Mouse (Mus musculus): ENCODE results near the gene Olfr709-ps1. TPM values are rescaled to one million over a fixed set of nuclear protein-coding genes. Genes with fewer than 3 reads are reported as not detected.
"Not testable (repeated sequence)": the region's sequence is repeated elsewhere in the genome, so short reads cannot be mapped to it uniquely, and the experiment has no call there.

Olfr709-ps1 gene
- not detected in 2 replicates for polyA plus RNA-seq (2015; fragmentation: Nextera tagmentation; extraction: Ambion mirVana)

GRCm38 (mm10) chr7:106932119-106932518 is at the start of gene Olfr709-ps1:
Gene Olfr709-ps1 (minus strand): TSS chr7:106932219.
- Histone ChIP-seq H3K9me3 (ENCODE audit: low read length) (no peaks in the 10 kb centered on the region), H3K9ac (replicated peaks; ENCODE audit: low read depth) (no peak within 1 kb of the TSS), H3K4me2 (replicated peaks; ENCODE audit: low read depth, low read length) (no peak within 1 kb of the TSS), H3K4me3 (ENCODE audit: low read depth, low read length) (no peak within 1 kb of the TSS), H3K36me3 (ENCODE audit: insufficient read depth, low read length) (no peaks in the 10 kb centered on the region), H3K27ac (ENCODE audit: low read length) (no peak within 1 kb of the TSS), H3K4me1 (ENCODE audit: insufficient read depth, low read depth, low read length) (no peaks in the 10 kb centered on the region), H3K27me3 (replicated peaks; ENCODE audit: insufficient read depth, low read length) (no peaks in the 10 kb centered on the region)
- ATAC-seq, result no peak
- no peak for DNase-seq (ENCODE audit: low spot score)
- no peak for TF ChIP-seq EP300 (IDR thresholded peaks at IDR 0.05)
- no peak for TF ChIP-seq CTCF (IDR thresholded peaks at IDR 0.05)

DNA sequence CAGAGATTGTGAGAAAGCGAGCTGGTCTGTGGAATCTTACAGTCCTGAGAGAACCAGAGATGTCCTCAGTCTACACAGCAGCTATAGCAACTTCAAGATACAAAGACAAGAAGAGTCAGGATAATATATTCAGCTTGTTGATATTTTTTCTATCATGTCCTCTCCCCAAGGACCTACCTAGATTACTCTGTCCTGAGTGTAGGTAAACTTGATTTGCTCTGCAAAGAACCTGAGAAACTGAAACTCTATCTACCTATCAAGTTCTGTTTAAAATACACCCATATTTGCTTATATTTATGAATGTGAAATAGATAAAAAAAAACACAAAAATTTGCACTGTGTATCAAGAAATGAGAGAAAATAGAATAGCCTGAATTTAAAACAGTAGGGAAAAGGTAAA is 43.3 kb upstream of the Olfr709-ps1 start, which contains the start of gene Olfr711:
Gene Olfr711 (minus strand): TSS at position 101 of the 400 bp plus-strand sequence.
- H3K4me2 ChIP-seq (replicated peaks; ENCODE audit: low read depth, low read length), result no peak within 1 kb of the TSS
- WGBS, result 44% methylated on average over 1 of the region's 1 CpGs
- H3K4me1 ChIP-seq (ENCODE audit: insufficient read depth, low read depth, low read length), result no peaks in the 10 kb centered on the region
- no peaks in the 10 kb centered on the region for H3K36me3 ChIP-seq (ENCODE audit: insufficient read depth, low read length)
- H3K27me3 ChIP-seq (replicated peaks; ENCODE audit: insufficient read depth, low read length), result no peaks in the 10 kb centered on the region
- no peak for DNase-seq (ENCODE audit: low spot score)
- no peak within 1 kb of the TSS for H3K4me3 ChIP-seq (ENCODE audit: low read depth, low read length)
- no peak within 1 kb of the TSS for H3K27ac ChIP-seq (ENCODE audit: low read length)
- no peak within 1 kb of the TSS for H3K9ac ChIP-seq (replicated peaks; ENCODE audit: low read depth)
- H3K9me3 ChIP-seq (ENCODE audit: low read length), result no peaks in the 10 kb centered on the region
- no peak for TF ChIP-seq EP300 (IDR thresholded peaks at IDR 0.05)
- TF ChIP-seq CTCF (IDR thresholded peaks at IDR 0.05), result no peak
- no peak for ATAC-seq

GRCm38 (mm10) chr7:106967503-106967902 is 35.5 kb upstream of the Olfr709-ps1 start:
- not testable (repeated sequence) for DNase-seq (ENCODE audit: low spot score); H3K4me3 ChIP-seq (ENCODE audit: low read depth, low read length); H3K4me2 ChIP-seq (replicated peaks; ENCODE audit: low read depth, low read length); ATAC-seq; H3K4me1 ChIP-seq (ENCODE audit: insufficient read depth, low read depth, low read length); H3K27me3 ChIP-seq (replicated peaks; ENCODE audit: insufficient read depth, low read length); H3K9me3 ChIP-seq (ENCODE audit: low read length); H3K36me3 ChIP-seq (ENCODE audit: insufficient read depth, low read length); H3K27ac ChIP-seq (ENCODE audit: low read length); H3K9ac ChIP-seq (replicated peaks; ENCODE audit: low read depth)

- no peak within 1 kb of the TSS for H3K4me3 ChIP-seq (ENCODE audit: low read depth, low read length)
- 78% methylated on average over 1 of the region's 1 CpGs for WGBS
These were observed 31.8 kb upstream of the Olfr709-ps1 start, which contains the start of gene Olfr6 for GRCm38 (mm10) chr7:106963837-106964236. Gene Olfr6 (minus strand): TSS chr7:106963937.

DNA sequence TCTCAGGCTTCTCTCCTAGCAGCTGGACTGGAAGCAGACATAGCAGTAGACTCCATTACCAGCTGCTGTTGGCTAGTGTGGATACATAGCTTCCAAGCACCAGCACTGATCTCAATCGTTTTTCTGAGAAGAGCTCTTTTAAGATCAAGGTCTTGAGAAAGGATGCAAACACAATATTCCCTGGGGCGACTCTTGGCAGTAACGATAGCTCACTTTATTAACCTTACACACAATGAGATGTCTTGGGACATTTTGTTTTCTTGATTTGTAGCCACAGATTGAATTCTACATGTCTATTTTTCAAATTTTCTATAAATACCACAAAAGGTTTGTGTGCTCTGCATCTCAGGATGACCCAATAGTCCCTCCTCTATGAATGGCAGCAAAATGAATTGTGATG is 16.2 kb upstream of the Olfr709-ps1 start, which contains the start of gene Olfr710:
Gene Olfr710 (minus strand): TSS at position 101 of the 400 bp plus-strand sequence.
- Histone ChIP-seq H3K4me1 (ENCODE audit: insufficient read depth, low read depth, low read length) (no peaks in the 10 kb centered on the region), H3K36me3 (ENCODE audit: insufficient read depth, low read length) (no peaks in the 10 kb centered on the region), H3K4me3 (ENCODE audit: low read depth, low read length) (no peak within 1 kb of the TSS), H3K9ac (replicated peaks; ENCODE audit: low read depth) (no peak within 1 kb of the TSS), H3K27ac (ENCODE audit: low read length) (no peak within 1 kb of the TSS), H3K4me2 (replicated peaks; ENCODE audit: low read depth, low read length) (no peak within 1 kb of the TSS), H3K9me3 (ENCODE audit: low read length) (no peaks in the 10 kb centered on the region), H3K27me3 (replicated peaks; ENCODE audit: insufficient read depth, low read length) (no peaks in the 10 kb centered on the region)
- WGBS, result 75% methylated on average over 3 of the region's 3 CpGs
- TF ChIP-seq CTCF (IDR thresholded peaks at IDR 0.05), result no peak
- no peak for TF ChIP-seq EP300 (IDR thresholded peaks at IDR 0.05)
- ATAC-seq (no peak), DNase-seq (ENCODE audit: low spot score) (no peak)

More at GRCm38 (mm10) chr7:106963837-106964236, 31.8 kb upstream of the Olfr709-ps1 start, which contains the start of gene Olfr6:
- Histone ChIP-seq H3K4me1 (ENCODE audit: insufficient read depth, low read depth, low read length) (no peaks in the 10 kb centered on the region), H3K9me3 (ENCODE audit: low read length) (no peaks in the 10 kb centered on the region), H3K27ac (ENCODE audit: low read length) (no peak within 1 kb of the TSS), H3K4me2 (replicated peaks; ENCODE audit: low read depth, low read length) (no peak within 1 kb of the TSS), H3K9ac (replicated peaks; ENCODE audit: low read depth) (no peak within 1 kb of the TSS), H3K36me3 (ENCODE audit: insufficient read depth, low read length) (no peaks in the 10 kb centered on the region), H3K27me3 (replicated peaks; ENCODE audit: insufficient read depth, low read length) (no peaks in the 10 kb centered on the region)
- no peak for TF ChIP-seq CTCF (IDR thresholded peaks at IDR 0.05)
- TF ChIP-seq EP300 (IDR thresholded peaks at IDR 0.05), result no peak
- ATAC-seq (no peak), DNase-seq (ENCODE audit: low spot score) (no peak)

DNA sequence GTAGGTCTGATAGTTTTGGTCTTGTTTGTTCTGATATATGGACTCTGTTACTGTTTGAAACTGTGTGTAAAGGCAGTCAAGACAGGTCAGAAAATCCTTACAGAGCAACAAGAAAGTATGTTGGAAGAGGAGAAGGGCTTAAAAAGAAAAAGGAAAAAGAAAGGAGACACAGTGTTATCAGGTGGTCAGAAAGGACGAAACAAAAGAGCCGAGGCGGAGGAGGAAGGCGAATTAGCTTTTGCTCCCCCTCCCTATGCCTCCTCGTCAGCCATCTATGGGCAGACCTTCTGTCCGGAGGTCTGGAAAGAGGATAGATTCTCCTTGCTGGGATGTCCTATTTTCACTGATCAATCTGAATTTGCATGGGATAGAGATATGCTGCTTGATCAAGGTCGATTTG is 11.1 kb downstream of the Olfr709-ps1 start:
- not testable (repeated sequence) for H3K4me2 ChIP-seq (replicated peaks; ENCODE audit: low read depth, low read length); H3K9me3 ChIP-seq (ENCODE audit: low read length); H3K27me3 ChIP-seq (replicated peaks; ENCODE audit: insufficient read depth, low read length); H3K9ac ChIP-seq (replicated peaks; ENCODE audit: low read depth); DNase-seq (ENCODE audit: low spot score); H3K27ac ChIP-seq (ENCODE audit: low read length); H3K4me1 ChIP-seq (ENCODE audit: insufficient read depth, low read depth, low read length); ATAC-seq; H3K36me3 ChIP-seq (ENCODE audit: insufficient read depth, low read length); H3K4me3 ChIP-seq (ENCODE audit: low read depth, low read length)
- 87% methylated on average over 6 of the region's 7 CpGs for WGBS

DNA sequence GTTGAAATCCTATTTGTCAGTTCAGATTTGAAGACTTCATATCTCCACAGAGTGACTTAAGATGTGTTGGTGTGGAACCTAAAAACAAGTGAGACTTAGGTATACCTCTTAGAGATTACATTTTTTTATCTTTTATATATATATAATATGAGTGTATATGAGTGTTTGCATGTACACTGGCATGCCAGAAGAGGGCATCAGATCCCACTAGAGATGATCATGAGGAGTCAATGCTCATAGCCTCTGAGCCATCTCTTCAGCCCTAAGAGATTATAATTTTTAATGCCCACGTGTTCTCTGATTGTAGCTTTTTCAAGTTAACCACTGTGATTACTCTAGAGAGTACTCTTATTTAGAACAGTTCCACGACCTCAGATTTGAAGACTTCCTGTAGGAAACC is 24.3 kb downstream of the Olfr709-ps1 start, which contains the start of gene Olfr1532-ps1:
Gene Olfr1532-ps1 (plus strand): TSS at position 326 of the 400 bp plus-strand sequence.
- no peak within 1 kb of the TSS for H3K4me2 ChIP-seq (replicated peaks; ENCODE audit: low read depth, low read length)
- no peak for DNase-seq (ENCODE audit: low spot score)
- TF ChIP-seq CTCF (IDR thresholded peaks at IDR 0.05), result no peak
- no peak for TF ChIP-seq EP300 (IDR thresholded peaks at IDR 0.05)
- no peak within 1 kb of the TSS for H3K4me3 ChIP-seq (ENCODE audit: low read depth, low read length)
- no peak for ATAC-seq
- H3K27me3 ChIP-seq (replicated peaks; ENCODE audit: insufficient read depth, low read length), result no peaks in the 10 kb centered on the region
- no peaks in the 10 kb centered on the region for H3K9me3 ChIP-seq (ENCODE audit: low read length)
- no peak within 1 kb of the TSS for H3K27ac ChIP-seq (ENCODE audit: low read length)
- no peak within 1 kb of the TSS for H3K9ac ChIP-seq (replicated peaks; ENCODE audit: low read depth)
- 46% methylated on average over 2 of the region's 2 CpGs for WGBS
- H3K36me3 ChIP-seq (ENCODE audit: insufficient read depth, low read length), result no peaks in the 10 kb centered on the region
- H3K4me1 ChIP-seq (ENCODE audit: insufficient read depth, low read depth, low read length), result no peaks in the 10 kb centered on the region

- not testable (repeated sequence) for H3K27me3 ChIP-seq (replicated peaks; ENCODE audit: insufficient read depth, low read length); H3K36me3 ChIP-seq (ENCODE audit: insufficient read depth, low read length); H3K27ac ChIP-seq (ENCODE audit: low read length); H3K4me3 ChIP-seq (ENCODE audit: low read depth, low read length); H3K9ac ChIP-seq (replicated peaks; ENCODE audit: low read depth); DNase-seq (ENCODE audit: low spot score); ATAC-seq; H3K9me3 ChIP-seq (ENCODE audit: low read length); H3K4me2 ChIP-seq (replicated peaks; ENCODE audit: low read depth, low read length); H3K4me1 ChIP-seq (ENCODE audit: insufficient read depth, low read depth, low read length)
- 73% methylated on average over 3 of the region's 3 CpGs for WGBS
These were observed 30.9 kb downstream of the Olfr709-ps1 start, which contains the start of gene Olfr707 for GRCm38 (mm10) chr7:106901141-106901540. Gene Olfr707 (minus strand): TSS chr7:106901241.

Data from lung, postnatal 0 days (tissue).